Mouse (Mus musculus) embryonic fibroblast, embryonic 13.5 days (primary cell): ENCODE measurements around the gene Bag6.

ENCODE experiments used
- CTCF ChIP-seq: IDR thresholded peaks from 2 replicates; pipeline ENCODE4 v1.5.1; 2011; ENCODE audit warnings: mild to moderate bottlenecking, control low read depth, low read length, moderate library complexity, borderline replicate concordance; ENCODE audit not compliant: insufficient read depth
- POLR2A ChIP-seq: IDR thresholded peaks from 2 replicates; pipeline ENCODE4 v1.6.1; 2011; ENCODE audit warnings: low read depth, mild to moderate bottlenecking, control low read depth, low read length, moderate library complexity

DNA sequence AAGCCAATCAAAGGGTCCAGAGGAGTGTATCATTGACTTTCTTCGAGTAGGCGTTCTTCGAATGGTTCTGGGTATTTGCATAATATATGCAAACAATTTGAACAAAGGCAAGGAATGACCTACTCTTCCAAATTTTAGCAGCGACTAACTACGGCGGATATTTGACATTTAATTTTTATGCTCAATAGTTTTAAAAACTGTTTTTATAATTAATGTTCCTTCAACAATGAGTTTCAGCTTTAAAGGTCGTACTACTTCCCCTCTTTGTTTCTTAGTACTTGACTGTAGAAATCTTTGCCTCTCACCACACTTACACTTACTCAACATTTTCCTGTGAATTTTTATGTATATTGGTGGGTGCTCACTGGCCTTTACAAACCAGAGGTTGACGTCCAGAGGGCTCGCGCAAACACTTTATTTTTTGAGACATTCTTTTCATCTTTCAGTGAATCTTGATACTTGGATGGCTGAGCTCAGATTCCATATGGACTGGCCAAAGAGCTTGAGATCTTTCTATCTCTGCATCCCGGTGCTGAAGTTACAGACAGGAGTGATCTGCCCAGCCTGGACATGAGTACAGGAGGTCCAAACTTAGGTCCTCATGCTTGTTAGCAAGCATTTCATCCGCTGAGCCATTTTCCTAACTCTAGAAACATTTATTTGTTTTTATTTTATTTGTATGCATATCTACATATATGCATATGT lies 30.6 kb downstream of the Bag6 start:
- TF ChIP-seq CTCF (no peak), POLR2A (no peak)
